Mouse (Mus musculus): ENCODE measurements at regions not wholly inside any gene's neighbourhood (a gene's known extent, or its start where the extent isn't known, plus 50 kb on each side); places are given as distances from the start of the nearest gene placed in this dataset.

DNA sequence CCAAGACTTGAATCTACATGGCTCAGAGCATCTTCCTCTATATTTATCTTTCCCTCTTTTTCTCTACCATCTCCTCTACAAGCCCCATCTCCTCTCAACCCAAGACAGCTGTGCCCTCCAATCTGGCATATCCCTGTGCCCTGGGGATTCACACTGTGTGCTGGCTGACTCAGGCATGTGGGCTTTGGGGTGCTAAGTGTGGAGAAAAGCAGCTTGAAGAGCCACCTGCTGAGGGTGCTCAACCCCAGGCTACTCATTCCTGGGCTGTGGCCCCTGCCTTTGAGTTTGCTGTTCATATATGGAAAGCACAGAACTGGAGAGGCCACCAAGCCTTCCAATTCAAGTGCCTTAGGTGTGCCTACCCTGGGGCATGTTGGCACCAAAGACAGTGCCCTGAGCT lies 193.7 kb downstream of the Rps15a start:
- TF ChIP-seq CTCF (conservative IDR thresholded peaks at IDR 0.05; ENCODE audit: insufficient read depth, insufficient read length, low read depth, low read length) (no peak), POLR2A (IDR thresholded peaks at IDR 0.05; ENCODE audit: low read depth, low read length) (no peak)

Data from kidney, adult 2 months (tissue).